Mouse (Mus musculus) monocyte, adult 2 months (primary cell): ENCODE results near the gene Dync1i2.

ENCODE experiments used
- DNase-seq, 2 experiments: peaks; one replicate each; pipeline ENCODE4 v3.0.0; 2022; ENCODE audit warnings: low spot score in 2 of 2, low read depth in 1 of 2

Dync1i2 gene

GRCm38 (mm10) chr2:71211591-71212359 lies at the start of gene Dync1i2:
Gene Dync1i2, plus strand, starts transcription at chr2:71211706.
- peak; percentile 80 to 82 for DNase-seq

GRCm38 (mm10) chr2:71162831-71163621 lies 48.5 kb upstream of the Dync1i2 start:
- DNase-seq = no peak

GRCm38 (mm10) chr2:71167211-71167610 lies 44.3 kb upstream of the Dync1i2 start:
- no peak for DNase-seq

- DNase-seq = no peak
Observed at GRCm38 (mm10) chr2:71168461-71169021, 43.0 kb upstream of the Dync1i2 start.

GRCm38 (mm10) chr2:71173031-71173430 lies 38.5 kb upstream of the Dync1i2 start:
- no peak for DNase-seq

- DNase-seq = no peak
Observed at GRCm38 (mm10) chr2:71176329-71177249, 34.9 kb upstream of the Dync1i2 start.

GRCm38 (mm10) chr2:71177250-71177615 lies 34.3 kb upstream of the Dync1i2 start:
- DNase-seq = no peak

- no peak for DNase-seq
Observed at GRCm38 (mm10) chr2:71177760-71178159, 33.7 kb upstream of the Dync1i2 start.

GRCm38 (mm10) chr2:71179716-71180115 lies 31.8 kb upstream of the Dync1i2 start:
- no peak for DNase-seq

GRCm38 (mm10) chr2:71180566-71181217 lies 30.8 kb upstream of the Dync1i2 start:
- no peak for DNase-seq

- DNase-seq = no peak
Observed at GRCm38 (mm10) chr2:71187950-71188349, 23.6 kb upstream of the Dync1i2 start.

- DNase-seq = no peak
Observed at GRCm38 (mm10) chr2:71188861-71189260, 22.6 kb upstream of the Dync1i2 start.

- DNase-seq = no peak
Observed at GRCm38 (mm10) chr2:71191391-71192194, 19.9 kb upstream of the Dync1i2 start.

- DNase-seq = no peak
Observed at GRCm38 (mm10) chr2:71192195-71192807, 19.2 kb upstream of the Dync1i2 start.

- DNase-seq = no peak
Observed at GRCm38 (mm10) chr2:71194137-71194960, 17.2 kb upstream of the Dync1i2 start.

- DNase-seq = no peak
Observed at GRCm38 (mm10) chr2:71196947-71197346, 14.6 kb upstream of the Dync1i2 start.

GRCm38 (mm10) chr2:71198907-71199306 lies 12.6 kb upstream of the Dync1i2 start:
- no peak for DNase-seq

- no peak for DNase-seq
Observed at GRCm38 (mm10) chr2:71200485-71200884, 11.0 kb upstream of the Dync1i2 start.
